Mouse (Mus musculus) spleen, postnatal 36 days (tissue): ENCODE results near the gene F5.

Experiments used
- DNase-seq, 2 experiments: peaks; one replicate each; pipeline ENCODE4 v3.0.0; 2022; ENCODE audit warnings: low spot score in 2 of 2, mixed read lengths in 1 of 2

Gene F5

DNA sequence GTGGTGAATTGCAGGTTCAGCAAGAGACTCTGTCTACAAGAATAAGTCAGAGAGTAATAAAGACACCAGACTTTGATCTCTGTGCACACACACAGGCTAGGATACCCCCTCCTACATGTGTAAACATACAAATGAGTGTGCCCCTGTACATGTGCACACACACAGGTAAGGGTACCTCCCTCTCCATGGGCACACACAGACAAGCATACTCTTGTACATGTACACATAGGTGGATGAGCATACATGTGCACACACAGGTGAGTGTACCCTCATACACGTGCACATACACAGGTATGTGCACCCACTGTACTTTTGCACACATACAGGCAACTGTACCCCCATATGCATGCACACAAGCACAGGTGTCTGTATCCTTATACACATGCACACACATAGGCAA, 81.8 kb downstream of the F5 start:
- DNase-seq = no peak

DNA sequence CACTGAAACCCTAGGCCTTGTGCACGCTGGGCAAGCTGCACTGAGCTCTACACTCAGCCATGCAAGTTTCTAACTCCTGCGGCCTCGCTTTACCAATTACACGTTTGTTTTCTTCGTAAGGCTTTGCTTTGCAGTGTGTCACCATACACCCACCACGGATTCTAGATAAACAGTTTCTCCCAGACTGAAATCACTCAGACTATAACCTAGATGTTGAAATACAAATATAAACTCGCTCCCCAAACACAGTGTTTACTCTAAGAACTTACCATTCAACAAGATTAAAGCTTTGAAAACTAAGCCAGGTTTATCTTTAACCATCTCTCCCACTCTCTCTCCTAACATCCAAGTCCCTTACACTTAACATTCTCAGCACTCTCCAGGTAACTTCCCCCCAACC, 83.4 kb downstream of the F5 start:
- DNase-seq = no peak

DNA sequence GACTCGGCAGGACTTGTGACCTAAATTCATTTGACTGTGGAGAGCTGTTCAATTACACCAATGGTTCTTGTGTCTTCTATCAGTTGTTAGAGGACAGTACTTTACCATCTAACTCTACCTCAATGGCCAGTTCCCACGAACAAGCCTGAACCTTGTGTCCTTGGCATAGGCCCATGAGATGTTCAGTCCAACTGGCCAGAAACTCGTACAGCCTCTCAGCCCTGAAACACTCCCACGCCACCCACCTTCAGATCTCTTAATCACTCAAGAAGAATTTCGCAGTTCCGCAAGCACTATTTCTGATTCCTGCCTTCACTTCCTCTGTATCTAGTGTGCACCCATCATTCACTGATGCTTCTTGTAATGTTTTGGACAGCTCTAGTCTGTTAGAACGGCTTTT, 84.4 kb downstream of the F5 start:
- DNase-seq = no peak

DNA sequence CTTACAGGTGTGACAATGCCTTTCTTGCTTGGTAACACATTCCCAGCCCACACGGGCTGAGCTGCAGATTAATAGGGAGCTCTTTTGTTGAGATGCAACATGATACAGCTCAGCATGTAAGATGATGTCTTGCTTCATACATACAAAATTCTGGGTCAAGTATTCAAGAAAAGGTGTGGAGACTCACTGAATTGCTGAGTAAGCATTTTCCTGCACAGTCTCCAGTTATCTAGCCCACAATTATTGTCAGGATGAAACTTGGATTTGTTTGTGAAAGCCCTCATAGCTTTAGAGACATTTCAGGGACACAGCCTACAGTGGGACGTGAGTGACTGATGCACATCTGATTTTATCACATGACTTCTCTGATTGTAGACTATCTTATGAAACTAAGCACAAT, 89.9 kb downstream of the F5 start:
- DNase-seq = no peak

DNA sequence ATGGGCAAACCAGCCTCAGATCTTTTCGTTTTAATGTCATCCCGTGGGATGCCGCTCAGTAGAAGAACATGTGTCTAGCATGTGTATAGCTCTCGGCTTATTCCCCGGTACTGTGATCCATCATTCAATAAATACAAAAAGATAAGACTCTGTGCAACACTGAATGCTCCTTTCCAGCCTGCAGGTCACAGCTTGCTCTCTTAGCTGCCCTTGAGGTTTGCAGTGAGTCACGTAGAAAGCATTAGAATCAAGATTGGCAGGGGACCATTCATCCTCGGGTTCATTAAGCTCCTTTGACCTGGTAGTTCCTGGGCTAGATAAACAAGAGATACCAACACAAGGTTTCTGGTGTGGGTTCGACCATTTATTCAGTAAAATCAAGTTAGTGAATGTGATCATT, 91.2 kb downstream of the F5 start:
- no peak for DNase-seq

DNA sequence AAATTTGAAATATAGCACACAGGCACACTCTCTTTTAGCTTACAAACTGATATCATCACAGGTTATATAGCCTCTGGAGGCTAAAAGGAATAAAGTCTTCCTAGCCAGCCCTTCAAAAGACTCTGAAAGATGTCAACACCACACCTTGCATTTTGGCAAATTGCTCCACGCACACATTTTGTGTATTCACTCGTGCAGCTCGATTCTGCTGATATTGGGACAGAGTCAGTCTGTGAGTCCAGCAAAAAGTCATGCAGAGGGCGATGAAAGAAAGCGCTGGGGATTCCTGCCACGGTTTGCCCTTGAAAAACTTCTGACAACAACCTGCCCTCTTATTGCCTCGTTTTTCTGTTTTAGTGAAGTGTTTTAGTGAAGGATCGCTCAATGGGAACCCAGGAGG, 95.8 kb downstream of the F5 start:
- no peak for DNase-seq

DNA sequence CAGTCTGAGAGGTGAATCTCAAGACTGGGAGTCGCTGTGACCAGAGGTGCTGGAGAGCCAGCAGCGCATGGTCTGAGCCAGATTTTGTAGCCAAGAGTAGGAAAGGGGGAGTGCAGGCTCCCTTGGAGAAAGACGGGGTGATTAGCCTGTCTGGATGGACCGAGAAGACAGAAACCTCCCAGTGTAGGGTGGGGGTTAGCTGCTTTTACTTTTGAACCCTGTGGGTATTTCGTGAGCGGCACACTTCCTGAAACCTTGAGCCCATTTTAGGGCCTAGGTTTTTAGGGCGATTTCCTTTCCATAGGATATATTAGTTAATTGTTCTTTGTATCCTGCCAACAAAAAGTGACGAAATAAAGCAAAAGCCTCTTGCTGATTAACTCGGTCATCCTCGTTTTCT, 96.3 kb downstream of the F5 start:
- DNase-seq = peak in 1 of 2 experiments; percentile 5

DNA sequence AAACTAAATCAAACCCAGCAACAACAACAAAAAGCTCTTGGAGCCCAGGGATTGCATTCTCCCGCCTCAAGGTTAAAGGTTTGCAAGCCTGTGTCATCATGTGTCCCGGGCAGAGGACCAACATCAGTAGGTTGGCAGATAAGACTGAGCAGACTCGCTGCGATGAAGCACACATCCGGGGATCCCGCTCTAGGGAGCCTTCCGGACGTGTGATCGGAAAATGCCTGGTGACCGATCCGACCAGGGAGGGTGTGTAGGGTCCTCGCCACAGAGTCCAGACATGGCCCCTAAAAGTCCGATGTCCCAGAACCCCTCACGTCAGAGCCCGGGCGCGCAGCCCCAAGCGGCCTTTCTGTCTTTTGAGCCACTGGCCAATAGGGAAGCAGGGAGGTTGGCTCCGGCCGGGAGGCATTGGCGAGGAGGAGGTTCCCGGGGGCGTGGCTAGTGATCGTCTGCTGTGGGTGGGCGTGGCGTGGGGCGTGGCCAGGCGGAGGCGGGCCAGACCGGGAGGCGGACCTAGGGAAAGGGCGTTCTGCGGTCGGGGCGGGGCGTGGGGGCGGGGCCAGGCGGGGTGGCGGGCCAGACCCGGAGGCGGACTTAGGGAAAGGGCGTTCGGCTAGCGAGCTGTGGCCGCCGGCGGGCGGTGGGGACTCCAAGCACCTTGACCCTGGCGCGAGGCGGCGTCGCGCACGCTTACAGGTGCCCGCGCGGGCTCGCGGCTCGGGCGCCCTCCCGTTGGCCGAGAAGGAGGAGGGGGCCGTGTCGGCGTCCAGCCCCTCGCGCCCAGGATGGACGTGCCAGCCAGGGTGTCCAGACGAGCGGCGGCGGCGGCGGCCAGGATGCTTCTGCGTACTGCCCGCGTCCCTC, 97.1 kb downstream of the F5 start, which contains the start of gene Slc19a2:
Slc19a2 (plus strand) TSS at position 582 of the 867 bp plus-strand sequence.
- peak; percentile 95 to 96 for DNase-seq

DNA sequence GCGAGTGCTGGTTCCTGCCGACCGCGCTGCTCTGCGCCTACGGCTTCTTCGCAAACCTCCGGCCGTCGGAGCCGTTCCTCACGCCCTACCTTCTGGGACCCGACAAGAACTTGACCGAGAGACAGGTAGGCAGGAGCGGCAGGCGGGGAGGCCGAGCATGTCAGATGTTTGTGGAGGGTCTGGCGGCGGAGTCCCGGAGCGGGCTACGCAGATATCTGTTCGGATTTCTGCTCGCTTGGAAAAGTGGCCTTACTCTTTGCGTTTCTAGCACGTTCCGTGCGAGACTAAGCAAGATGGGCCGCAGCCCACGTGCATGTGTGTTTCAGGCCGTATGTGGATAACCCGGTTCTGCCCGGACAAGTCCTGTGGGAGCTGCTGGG, 97.7 kb downstream of the F5 start:
- DNase-seq = no peak

DNA sequence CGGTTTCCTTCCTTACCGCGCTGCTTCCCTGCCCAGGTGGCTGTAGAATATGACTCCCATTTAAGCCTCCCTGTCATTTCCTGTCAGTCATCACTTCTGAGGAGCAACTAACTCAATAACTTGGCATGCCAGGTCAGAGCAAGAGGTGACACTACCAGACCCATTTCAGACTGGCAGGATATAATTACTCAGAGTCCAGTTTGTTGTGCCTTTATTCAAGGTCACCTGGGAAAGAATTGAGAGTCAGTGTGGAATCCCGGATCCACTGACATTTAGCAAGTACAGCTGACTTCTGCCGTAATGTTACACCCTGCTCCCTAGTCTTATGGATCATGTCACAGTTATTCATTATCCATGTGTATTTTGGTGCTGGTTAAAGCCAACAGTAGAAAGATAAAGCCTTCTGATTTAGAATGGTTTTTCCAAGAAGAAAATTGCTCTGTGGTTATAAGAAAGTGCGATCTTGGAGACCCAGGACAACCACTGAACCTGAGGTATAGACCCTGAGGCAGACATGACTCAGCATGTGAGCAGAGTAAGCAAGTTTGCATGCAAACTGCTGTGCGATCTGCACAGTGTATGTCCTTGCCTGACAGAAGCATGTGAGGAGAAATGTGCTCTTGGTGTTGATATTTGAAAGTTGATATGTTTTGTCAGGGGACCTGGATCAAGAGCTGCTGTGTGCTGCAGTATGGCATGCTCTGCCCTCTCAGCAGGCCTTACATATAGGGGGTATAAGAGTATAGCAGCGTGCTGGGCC, 98.9 kb downstream of the F5 start:
- DNase-seq = no peak

DNA sequence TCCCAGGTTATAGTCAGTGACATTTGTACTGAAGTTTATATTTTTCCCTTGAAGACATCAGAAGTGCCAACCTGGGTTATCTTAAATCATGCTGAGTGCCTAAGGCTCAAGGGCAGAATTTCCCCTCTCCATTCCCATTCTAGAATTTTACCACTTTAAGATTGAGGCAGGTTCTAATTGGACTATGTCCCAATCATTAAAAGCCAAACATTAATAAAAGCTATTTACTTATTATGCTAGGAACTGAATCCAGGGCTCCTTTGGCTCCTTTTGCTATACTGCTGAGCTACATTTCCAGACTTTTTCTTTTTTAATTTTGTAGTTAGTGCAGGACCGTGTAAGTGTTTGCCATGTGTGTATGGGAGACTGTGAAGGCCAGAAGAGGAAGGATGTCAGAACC, 99.8 kb downstream of the F5 start:
- no peak for DNase-seq

DNA sequence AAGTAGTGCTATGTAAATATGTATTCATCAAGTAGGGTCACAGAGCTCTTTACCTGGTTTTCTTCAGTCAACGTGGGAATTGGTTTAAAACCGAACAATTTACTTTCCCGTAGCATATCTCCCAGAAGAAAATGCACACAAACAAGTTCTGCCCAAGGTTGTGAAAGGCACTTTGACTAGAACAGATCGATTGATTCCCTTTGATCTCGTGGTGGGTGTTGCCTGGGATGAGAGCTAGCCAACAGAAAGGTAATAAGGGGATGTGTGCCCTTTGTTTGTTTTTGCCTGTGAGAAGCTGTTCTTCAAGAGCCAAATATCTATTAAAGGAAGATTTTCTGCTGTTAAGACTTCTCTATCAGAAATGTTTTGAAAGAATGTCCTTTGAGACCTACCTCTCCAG, 100.9 kb downstream of the F5 start:
- no peak for DNase-seq

DNA sequence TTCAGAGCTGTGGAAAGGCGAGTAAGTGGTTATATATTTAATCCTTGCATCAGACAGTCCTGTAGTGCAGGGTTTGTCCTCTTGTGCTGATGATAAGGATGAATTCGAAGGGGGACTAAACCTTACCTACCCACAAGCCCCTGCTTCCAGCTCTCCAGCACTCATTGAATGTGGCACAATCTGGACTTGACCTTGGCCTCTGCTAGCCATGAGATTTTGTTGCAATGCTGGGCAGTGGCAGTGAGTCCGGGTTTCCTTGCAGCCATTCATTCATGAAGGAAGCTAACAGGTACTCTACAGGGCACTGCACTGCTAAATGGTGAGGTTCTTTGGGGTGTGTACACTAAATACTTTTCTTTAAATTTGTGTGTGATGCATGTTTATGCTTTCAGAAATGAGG, 103.2 kb downstream of the F5 start:
- no peak for DNase-seq

DNA sequence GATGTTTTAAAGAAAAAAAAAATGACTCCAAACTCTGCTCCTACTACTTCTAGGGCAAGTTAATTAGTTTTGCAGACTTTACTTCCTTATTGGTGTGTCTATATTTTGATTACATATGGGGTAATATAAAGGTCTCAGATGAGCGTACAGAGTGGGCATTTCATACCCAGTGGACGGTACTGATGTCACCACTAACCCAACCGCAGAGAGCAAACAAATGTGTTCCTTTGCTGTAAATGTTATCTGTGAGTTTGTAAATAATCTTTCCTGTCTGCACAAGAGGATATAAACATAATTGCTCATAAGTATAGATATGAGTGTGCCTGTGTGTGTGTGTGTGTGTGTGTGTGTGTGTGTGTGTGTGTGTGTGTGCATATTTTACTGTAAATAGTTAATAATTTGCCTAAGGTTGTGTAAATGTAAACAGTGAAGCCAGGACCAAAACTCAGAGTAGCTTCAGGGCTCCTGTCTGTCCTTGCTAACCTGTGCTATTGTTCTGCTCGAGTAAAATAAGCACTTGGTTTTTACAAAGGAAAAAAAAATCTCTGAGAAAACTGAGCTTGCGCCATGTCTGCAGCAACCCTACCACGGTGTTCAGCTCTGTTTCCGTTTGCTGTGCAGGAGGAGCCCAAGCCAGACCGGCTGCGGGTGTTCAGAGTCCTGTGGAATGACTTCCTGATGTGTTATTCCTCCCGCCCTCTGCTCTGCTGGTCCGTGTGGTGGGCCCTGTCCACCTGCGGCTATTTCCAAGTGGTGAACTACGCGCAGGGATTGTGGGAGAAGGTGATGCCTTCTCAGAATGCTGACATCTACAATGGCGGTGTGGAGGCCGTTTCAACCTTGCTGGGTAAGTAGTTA, 108.8 kb downstream of the F5 start:
- DNase-seq = no peak

DNA sequence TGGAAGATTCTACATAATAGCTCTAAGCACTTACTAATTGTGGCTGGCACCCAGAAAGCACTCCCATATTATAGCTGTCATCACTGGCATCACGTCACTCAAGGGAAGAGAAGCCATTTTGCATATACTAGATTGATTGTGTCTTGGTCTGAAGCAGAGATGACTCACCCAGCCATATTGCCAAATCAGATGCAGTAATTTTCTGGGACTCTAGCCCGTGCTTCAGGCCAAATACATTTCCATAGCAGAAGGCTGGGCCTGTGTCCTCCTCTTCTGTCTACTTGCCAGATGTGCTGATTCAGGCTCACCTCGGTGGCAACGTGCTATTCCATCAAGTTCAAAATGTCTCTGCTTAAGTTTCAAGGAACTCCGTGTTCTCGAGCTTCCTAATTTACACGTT, 109.9 kb downstream of the F5 start:
- DNase-seq = no peak
